Mouse (Mus musculus) frontal cortex, postnatal 14 days (tissue): ENCODE data around the gene Mmp21.

Experiments
- DNase-seq, 2 experiments: peaks; one replicate each; pipeline ENCODE4 v3.0.0; 2022; ENCODE audit warnings: low spot score in 2 of 2

Gene Mmp21

GRCm38 (mm10) chr7:133662467-133662866 lies 17.4 kb downstream of the Mmp21 start:
- no peak for DNase-seq

- no peak for DNase-seq
Observed at GRCm38 (mm10) chr7:133645716-133646115, 34.1 kb downstream of the Mmp21 start.

GRCm38 (mm10) chr7:133638821-133639220 lies 41.0 kb downstream of the Mmp21 start:
- DNase-seq: peak; percentile 19 to 46

GRCm38 (mm10) chr7:133638306-133638705 lies 41.6 kb downstream of the Mmp21 start:
- peak; percentile 12 to 16 for DNase-seq

- peak; percentile 94 to 97 for DNase-seq
Observed at GRCm38 (mm10) chr7:133637361-133638305, 42.2 kb downstream of the Mmp21 start, which contains the start of gene Edrf1. TSS of gene Edrf1 (plus strand) at chr7:133637543.

GRCm38 (mm10) chr7:133636738-133637352 lies 43.0 kb downstream of the Mmp21 start:
- DNase-seq: peak; percentile 81 to 84

- no peak for DNase-seq
Observed at GRCm38 (mm10) chr7:133634932-133635650, 44.8 kb downstream of the Mmp21 start.

GRCm38 (mm10) chr7:133632476-133632875 lies 47.4 kb downstream of the Mmp21 start:
- peak in 1 of 2 experiments; percentile 60 for DNase-seq

- no peak for DNase-seq
Observed at GRCm38 (mm10) chr7:133630821-133631220, 49.0 kb downstream of the Mmp21 start.

GRCm38 (mm10) chr7:133627184-133627936 lies 52.5 kb downstream of the Mmp21 start:
- no peak for DNase-seq
